Mouse (Mus musculus): ENCODE results near the gene Nrarp. TPM values are rescaled to one million over a fixed set of nuclear protein-coding genes. Genes with fewer than 3 reads are reported as not detected.

The Nrarp gene
- 16.9 and 17.1 TPM in 2 replicates for polyA plus RNA-seq (2015; fragmentation: Nextera tagmentation; extraction: Ambion mirVana)

DNA sequence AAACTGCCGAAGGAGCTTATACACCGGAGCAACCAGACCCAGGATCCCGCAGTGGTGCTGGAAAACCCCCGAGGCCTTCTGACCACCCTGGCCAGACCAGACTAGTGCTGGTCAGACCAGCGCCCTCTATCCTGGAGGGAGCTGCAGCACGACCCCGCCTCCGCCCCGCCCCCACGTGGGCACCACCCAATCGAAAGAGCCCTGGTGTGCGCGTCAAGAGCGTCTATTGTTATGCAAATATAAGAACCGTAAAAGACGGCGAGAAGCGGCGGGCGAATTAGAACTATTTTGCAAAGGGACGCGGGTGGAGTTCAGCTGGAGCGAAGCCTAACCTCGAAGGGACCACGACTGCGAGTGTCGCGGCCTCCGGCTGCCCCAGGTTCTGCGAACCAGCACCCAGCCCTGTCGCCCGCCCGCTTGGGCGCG is at the start of gene Nrarp:
Nrarp (plus strand) TSS at position 281 of the 426 bp plus-strand sequence.
- peak within 1 kb of the TSS; percentile 61 for H3K4me3 ChIP-seq (replicated peaks)
- peak within 1 kb of the TSS; percentile 94 for H3K27ac ChIP-seq
- no peaks in the 10 kb centered on the region for H3K36me3 ChIP-seq
- peak within 1 kb of the TSS; percentile 53 for H3K9ac ChIP-seq
- peaks cover 47% of the 10 kb centered on the region for H3K27me3 ChIP-seq (replicated peaks)
- peaks cover 50% of the 10 kb centered on the region for H3K4me1 ChIP-seq
- H3K4me2 ChIP-seq, result peak within 1 kb of the TSS; percentile 94
- H3K9me3 ChIP-seq, result no peaks in the 10 kb centered on the region
- WGBS, result under 1% methylated on average over 35 of the region's 35 CpGs
- peak; percentile 85 for ATAC-seq (ENCODE audit: insufficient read depth, low FRiP score, low read depth)

DNA sequence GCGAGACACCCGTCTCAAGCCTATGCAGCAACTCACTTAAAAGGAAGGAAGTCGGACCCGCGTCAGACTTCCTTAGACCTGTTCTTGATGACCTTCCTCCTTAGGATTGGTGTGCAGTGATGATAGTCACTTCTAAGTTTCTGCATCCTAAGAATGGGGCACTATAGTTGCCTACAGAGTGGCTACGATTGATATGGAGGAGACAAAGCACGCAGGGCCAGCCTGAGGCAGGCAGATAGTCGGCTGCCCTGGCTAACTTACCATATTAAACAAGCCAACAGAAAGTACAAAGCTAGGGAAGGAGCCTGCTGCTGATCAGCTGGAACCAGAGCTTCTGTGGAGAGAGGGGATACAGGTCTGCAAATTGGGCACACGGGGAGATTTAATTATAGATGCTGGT is 49.0 kb upstream of the Nrarp start:
- H3K4me2 ChIP-seq, result no peak overlapping the region
- no peaks in the 10 kb centered on the region for H3K9me3 ChIP-seq
- H3K9ac ChIP-seq, result no peak overlapping the region
- H3K27ac ChIP-seq, result no peak overlapping the region
- H3K4me3 ChIP-seq (replicated peaks), result no peak overlapping the region
- H3K27me3 ChIP-seq (replicated peaks), result no peaks in the 10 kb centered on the region
- H3K4me1 ChIP-seq, result peaks cover 15% of the 10 kb centered on the region
- 76% methylated on average over 9 of the region's 9 CpGs for WGBS
- no peaks in the 10 kb centered on the region for H3K36me3 ChIP-seq
- no peak for ATAC-seq (ENCODE audit: insufficient read depth, low FRiP score, low read depth)

DNA sequence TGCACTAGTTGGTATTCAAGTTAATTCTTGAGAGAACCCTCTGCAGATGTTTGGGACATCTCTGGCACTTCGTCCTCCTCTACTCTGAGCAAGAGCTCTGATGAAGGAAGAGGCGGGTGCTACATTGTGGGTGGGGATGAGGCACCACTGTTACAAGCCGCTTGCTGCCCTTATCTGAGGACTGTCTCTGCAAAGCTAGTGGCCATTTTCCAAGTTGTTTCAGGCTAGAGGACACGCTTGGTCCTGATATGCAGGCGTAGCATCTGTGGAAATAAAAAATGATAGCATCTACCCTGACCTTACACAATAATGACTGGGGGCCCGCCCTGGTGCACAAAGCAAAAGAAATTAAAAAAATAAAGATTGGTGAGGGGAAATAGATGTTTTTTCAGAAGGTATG is 42.7 kb upstream of the Nrarp start:
- Histone ChIP-seq H3K27ac (no peak overlapping the region), H3K9me3 (no peaks in the 10 kb centered on the region), H3K36me3 (no peaks in the 10 kb centered on the region), H3K9ac (no peak overlapping the region), H3K4me3 (replicated peaks) (no peak overlapping the region), H3K27me3 (replicated peaks) (no peaks in the 10 kb centered on the region), H3K4me2 (no peak overlapping the region), H3K4me1 (no peaks in the 10 kb centered on the region)
- 67% methylated on average over 6 of the region's 6 CpGs for WGBS
- peak; percentile 72; the same call in 1 of the 2 replicates for ATAC-seq (ENCODE audit: insufficient read depth, low FRiP score, low read depth)

DNA sequence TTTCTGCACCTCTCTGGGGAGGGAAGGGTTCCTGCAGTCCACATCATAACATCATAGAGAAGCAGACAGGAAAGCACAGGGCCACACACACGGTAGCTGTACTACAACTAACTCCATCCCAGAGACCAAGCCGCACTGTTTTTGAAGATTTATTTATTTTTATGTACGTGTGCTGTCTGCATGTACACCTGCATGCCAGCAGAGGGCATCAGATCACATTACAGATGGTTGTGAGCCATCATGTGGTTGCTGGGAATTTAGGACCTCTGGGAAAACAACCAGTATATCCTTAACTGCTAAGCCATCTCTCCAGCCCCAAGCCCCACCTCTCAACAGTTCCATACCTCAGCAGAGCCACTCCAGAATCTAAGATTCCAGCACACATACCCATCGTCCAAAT is 39.4 kb upstream of the Nrarp start:
- H3K36me3 ChIP-seq, result no peaks in the 10 kb centered on the region
- H3K9ac ChIP-seq, result no peak overlapping the region
- H3K27ac ChIP-seq, result no peak overlapping the region
- no peak for ATAC-seq (ENCODE audit: insufficient read depth, low FRiP score, low read depth)
- no peaks in the 10 kb centered on the region for H3K27me3 ChIP-seq (replicated peaks)
- 65% methylated on average over 4 of the region's 4 CpGs for WGBS
- H3K9me3 ChIP-seq, result no peaks in the 10 kb centered on the region
- no peak overlapping the region for H3K4me3 ChIP-seq (replicated peaks)
- H3K4me1 ChIP-seq, result no peaks in the 10 kb centered on the region
- H3K4me2 ChIP-seq, result no peak overlapping the region

DNA sequence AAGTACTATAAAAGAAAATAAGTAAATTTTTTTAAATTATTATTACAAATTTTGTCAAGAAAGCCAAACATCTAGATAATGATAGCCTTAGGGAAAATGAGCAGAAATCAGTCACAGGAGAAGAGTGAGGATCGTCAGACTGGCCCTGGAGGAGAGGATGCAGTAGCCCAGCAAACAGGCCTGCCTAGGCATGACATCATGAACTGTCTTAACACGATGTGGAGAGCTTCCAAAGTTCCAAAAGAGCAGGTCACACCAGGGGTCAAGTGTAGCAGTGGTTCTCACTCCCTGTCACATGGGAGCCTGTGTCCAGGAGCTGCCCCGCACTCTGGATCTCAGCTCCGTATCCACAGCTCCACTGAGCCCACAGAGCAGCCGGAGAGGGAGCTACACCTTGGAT is 38.6 kb upstream of the Nrarp start:
- Histone ChIP-seq H3K4me2 (no peak overlapping the region), H3K4me1 (no peaks in the 10 kb centered on the region), H3K27me3 (replicated peaks) (no peaks in the 10 kb centered on the region), H3K27ac (no peak overlapping the region), H3K9ac (no peak overlapping the region), H3K36me3 (no peaks in the 10 kb centered on the region), H3K4me3 (replicated peaks) (no peak overlapping the region), H3K9me3 (no peaks in the 10 kb centered on the region)
- WGBS, result 75% methylated on average over 5 of the region's 5 CpGs
- no peak for ATAC-seq (ENCODE audit: insufficient read depth, low FRiP score, low read depth)

DNA sequence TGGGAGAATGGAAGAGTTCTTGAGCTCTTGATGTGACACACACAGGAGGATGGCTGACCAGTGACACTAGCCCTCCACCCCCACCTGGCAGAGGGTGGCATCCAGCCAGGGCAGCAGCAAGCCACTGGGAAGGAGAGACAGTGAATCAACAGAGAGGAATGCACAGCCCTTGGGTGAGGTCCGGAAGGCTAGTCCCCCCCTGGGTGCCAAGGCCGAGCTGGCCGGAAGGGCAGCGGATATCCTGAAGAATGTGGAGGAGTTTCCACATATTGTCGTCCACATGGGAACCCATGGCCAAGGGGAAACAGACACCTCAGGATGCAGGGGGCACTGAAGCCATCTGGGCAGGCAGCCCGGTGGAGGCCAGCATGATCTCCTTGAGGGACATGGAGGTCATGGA is 35.2 kb upstream of the Nrarp start:
- H3K9me3 ChIP-seq, result no peaks in the 10 kb centered on the region
- no peak for ATAC-seq (ENCODE audit: insufficient read depth, low FRiP score, low read depth)
- no peak overlapping the region for H3K4me2 ChIP-seq
- WGBS, result 74% methylated on average over 6 of the region's 6 CpGs
- H3K4me3 ChIP-seq (replicated peaks), result no peak overlapping the region
- H3K27ac ChIP-seq, result no peak overlapping the region
- no peak overlapping the region for H3K9ac ChIP-seq
- H3K36me3 ChIP-seq, result no peaks in the 10 kb centered on the region
- no peaks in the 10 kb centered on the region for H3K4me1 ChIP-seq
- no peaks in the 10 kb centered on the region for H3K27me3 ChIP-seq (replicated peaks)

DNA sequence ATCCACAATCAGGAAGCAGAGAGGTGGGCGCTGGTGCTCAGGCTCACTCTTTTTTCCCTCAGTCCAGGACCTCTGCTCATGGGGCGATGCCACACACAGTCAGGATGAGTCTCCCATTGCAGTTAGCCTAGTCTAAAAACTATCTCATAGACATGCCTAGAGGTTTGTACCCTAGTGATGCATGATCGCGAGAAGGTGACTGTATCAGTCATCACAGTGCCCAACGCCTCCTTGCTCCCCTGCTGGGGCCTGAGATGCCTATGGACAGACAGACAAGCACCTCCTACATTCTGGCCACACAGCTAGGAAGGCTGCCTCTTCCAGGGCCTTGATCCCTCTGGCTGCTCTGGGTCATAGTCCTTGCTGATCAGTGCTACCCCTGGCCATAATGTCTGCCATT is 33.2 kb upstream of the Nrarp start:
- Histone ChIP-seq H3K4me1 (no peaks in the 10 kb centered on the region), H3K9me3 (no peaks in the 10 kb centered on the region), H3K27ac (no peak overlapping the region), H3K27me3 (replicated peaks) (no peaks in the 10 kb centered on the region), H3K36me3 (no peaks in the 10 kb centered on the region), H3K4me3 (replicated peaks) (no peak overlapping the region), H3K4me2 (no peak overlapping the region), H3K9ac (no peak overlapping the region)
- no peak for ATAC-seq (ENCODE audit: insufficient read depth, low FRiP score, low read depth)
- WGBS, result 74% methylated on average over 5 of the region's 5 CpGs

DNA sequence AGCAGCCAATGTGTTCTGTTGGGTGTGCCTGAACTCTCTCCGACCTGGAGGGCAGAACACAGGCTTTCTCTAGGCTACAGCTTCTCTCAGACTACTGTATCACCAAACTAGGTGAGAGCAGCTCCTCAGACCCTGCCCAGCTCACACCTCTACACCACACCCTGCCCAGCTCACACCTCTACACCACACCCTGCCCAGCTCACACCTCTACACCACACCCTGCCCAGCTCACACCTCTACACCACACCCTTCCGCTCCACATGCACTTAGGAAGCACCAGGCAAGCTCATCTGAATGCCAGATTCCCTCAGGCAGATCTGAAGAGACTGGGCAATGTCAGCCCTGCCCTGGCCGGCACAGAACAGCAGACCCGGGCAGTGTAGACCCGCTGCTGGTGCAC is 32.7 kb upstream of the Nrarp start:
- H3K4me3 ChIP-seq (replicated peaks), result no peak overlapping the region
- no peak overlapping the region for H3K27ac ChIP-seq
- no peak overlapping the region for H3K4me2 ChIP-seq
- no peaks in the 10 kb centered on the region for H3K27me3 ChIP-seq (replicated peaks)
- H3K9ac ChIP-seq, result no peak overlapping the region
- no peaks in the 10 kb centered on the region for H3K9me3 ChIP-seq
- H3K4me1 ChIP-seq, result no peaks in the 10 kb centered on the region
- ATAC-seq (ENCODE audit: insufficient read depth, low FRiP score, low read depth), result no peak
- H3K36me3 ChIP-seq, result no peaks in the 10 kb centered on the region
- 67% methylated on average over 5 of the region's 5 CpGs for WGBS

DNA sequence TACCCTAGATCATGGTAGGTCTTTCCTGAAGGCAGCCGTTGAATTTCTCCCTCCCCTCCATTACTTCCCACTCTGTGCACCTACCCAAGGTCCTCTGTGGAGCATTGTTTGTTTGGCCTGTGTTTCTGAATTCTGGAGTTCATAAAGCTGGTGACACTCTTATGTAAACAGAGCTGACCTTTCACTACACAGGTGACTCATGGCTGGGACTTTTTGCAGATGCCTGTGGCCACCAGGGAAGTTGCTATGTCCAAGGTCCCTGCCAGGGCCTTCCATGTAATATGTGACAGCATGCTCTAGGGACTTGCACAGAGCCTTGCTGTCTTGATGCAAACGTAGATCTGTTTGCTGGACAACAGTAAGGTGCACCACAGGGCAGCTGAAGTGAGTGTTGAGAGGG is 30.9 kb upstream of the Nrarp start:
- Histone ChIP-seq H3K9me3 (no peaks in the 10 kb centered on the region), H3K27me3 (replicated peaks) (no peaks in the 10 kb centered on the region), H3K4me3 (replicated peaks) (no peak overlapping the region), H3K4me2 (no peak overlapping the region), H3K9ac (no peak overlapping the region), H3K27ac (no peak overlapping the region), H3K4me1 (no peaks in the 10 kb centered on the region), H3K36me3 (no peaks in the 10 kb centered on the region)
- ATAC-seq (ENCODE audit: insufficient read depth, low FRiP score, low read depth), result peak; percentile 20; the same call in 1 of the 2 replicates
- 54% methylated on average over 2 of the region's 2 CpGs for WGBS

DNA sequence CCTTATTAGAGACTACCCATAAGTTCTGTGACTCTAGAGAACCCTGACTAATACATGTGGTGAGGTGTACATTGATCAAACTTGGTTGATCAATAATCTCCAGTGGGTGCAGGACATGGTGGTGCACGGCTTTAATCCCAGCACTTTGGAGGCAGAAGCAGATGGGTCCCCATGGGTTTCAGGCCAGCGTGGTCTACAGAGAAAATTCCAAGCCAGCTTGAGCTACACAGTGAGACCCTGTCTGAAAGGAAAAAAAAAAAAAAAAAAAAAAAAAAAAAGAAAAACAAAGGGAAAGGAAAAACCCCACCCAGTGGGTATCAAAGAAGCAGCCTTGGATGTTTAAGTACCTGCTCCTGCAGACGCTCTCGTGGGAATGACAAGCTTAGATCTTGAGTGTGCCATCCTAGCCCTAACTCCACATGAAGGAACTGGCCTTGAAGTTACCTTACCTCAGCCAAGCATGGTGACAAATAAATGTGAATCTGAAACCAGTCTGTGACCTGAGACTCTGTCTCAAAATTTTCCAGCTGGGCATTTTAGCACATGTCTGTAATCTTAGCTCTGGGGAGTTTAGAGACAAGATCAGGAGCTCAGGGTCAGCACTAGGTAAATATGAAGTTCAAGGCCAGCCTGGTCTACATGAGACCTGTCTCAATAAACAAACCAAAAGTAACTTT is 29.1 kb upstream of the Nrarp start:
- no peak for ATAC-seq (ENCODE audit: insufficient read depth, low FRiP score, low read depth)
- Histone ChIP-seq H3K4me3 (replicated peaks) (no peak overlapping the region), H3K4me2 (no peak overlapping the region), H3K4me1 (no peaks in the 10 kb centered on the region), H3K36me3 (no peaks in the 10 kb centered on the region), H3K27ac (no peak overlapping the region), H3K9me3 (no peaks in the 10 kb centered on the region), H3K9ac (no peak overlapping the region), H3K27me3 (replicated peaks) (no peaks in the 10 kb centered on the region)
- WGBS, result 70% methylated on average over 4 of the region's 4 CpGs

DNA sequence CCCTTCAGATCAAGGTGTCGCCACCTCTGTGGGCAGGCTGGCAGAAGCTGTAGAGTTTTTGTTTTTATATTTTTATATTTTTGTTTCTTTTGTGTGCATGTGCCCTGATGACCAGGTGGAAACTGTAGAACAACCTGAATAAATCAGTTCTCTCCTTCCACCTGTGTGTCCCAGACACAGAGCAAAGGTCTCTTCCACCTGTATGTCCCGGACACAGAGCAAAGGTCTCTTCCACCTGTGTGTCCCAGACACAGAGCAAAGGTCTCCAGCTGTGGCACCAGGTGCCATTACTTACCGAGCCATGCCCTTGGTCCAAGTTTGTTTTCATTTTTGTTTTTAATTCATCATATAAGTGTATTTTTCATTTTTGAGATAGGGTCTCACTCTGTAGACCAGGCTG is 24.4 kb upstream of the Nrarp start:
- Histone ChIP-seq H3K4me2 (no peak overlapping the region), H3K27ac (no peak overlapping the region), H3K27me3 (replicated peaks) (no peaks in the 10 kb centered on the region), H3K4me1 (no peaks in the 10 kb centered on the region), H3K36me3 (no peaks in the 10 kb centered on the region), H3K9me3 (no peaks in the 10 kb centered on the region), H3K9ac (no peak overlapping the region), H3K4me3 (replicated peaks) (no peak overlapping the region)
- 80% methylated on average over 3 of the region's 3 CpGs for WGBS
- ATAC-seq (ENCODE audit: insufficient read depth, low FRiP score, low read depth), result no peak

DNA sequence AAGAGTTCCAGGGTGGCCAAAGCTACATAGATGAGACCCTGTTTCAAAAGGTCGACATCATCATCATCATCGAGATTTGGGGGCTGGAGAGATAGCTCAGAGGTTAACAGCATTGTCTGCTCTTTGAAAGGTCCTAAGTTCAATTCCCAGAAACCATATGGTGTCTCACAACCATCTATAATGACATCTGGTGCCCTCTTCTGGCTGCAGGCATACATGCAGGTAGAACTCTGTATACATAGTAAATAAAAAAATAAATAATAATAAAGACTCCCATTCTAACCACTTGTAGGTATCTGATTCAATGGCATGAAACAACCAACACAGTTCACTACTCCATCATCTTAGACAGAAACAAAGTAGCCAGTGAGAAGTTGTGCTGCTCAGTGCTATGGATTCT is 23.6 kb upstream of the Nrarp start:
- ATAC-seq (ENCODE audit: insufficient read depth, low FRiP score, low read depth), result no peak
- Histone ChIP-seq H3K4me2 (no peak overlapping the region), H3K36me3 (no peaks in the 10 kb centered on the region), H3K9ac (no peak overlapping the region), H3K27ac (no peak overlapping the region), H3K9me3 (no peaks in the 10 kb centered on the region), H3K4me1 (no peaks in the 10 kb centered on the region), H3K4me3 (replicated peaks) (no peak overlapping the region), H3K27me3 (replicated peaks) (no peaks in the 10 kb centered on the region)
- 50% methylated on average over 2 of the region's 2 CpGs for WGBS

DNA sequence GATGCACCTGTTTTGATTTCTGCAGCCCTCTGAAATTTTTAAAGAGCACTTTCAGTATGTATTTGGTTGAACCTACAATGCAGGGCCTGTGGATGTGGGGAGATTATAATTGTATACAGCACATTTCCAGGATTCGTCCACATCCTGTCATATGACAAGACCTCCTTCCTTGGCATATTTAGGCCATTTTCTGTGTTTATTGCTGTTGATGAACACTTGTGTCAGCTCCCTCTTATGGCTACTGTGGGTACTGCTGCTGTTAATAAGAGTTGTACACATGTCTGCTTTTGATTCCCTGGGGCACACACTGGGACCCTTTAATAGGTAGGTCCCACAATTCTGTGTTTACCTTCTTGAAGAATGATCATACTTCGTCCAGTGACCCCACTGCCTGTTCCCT is 22.9 kb upstream of the Nrarp start:
- 41% methylated on average over 2 of the region's 2 CpGs for WGBS
- no peaks in the 10 kb centered on the region for H3K36me3 ChIP-seq
- no peak overlapping the region for H3K4me2 ChIP-seq
- no peaks in the 10 kb centered on the region for H3K27me3 ChIP-seq (replicated peaks)
- H3K9ac ChIP-seq, result no peak overlapping the region
- no peaks in the 10 kb centered on the region for H3K9me3 ChIP-seq
- no peak overlapping the region for H3K27ac ChIP-seq
- no peak overlapping the region for H3K4me3 ChIP-seq (replicated peaks)
- no peak for ATAC-seq (ENCODE audit: insufficient read depth, low FRiP score, low read depth)
- H3K4me1 ChIP-seq, result no peaks in the 10 kb centered on the region

All from stomach, embryonic 15.5 days (tissue).